Mouse (Mus musculus) liver, adult 2 months (tissue): ENCODE results near the gene Slc39a11.

Experiments used
- CTCF ChIP-seq: fragments of 200-500 bp; IDR thresholded peaks from 2 replicates; pipeline ENCODE4 v1.5.1; 2011; ENCODE audit warnings: low read depth, low read length, control low read depth
- POLR2A ChIP-seq: fragments of 200-500 bp; IDR thresholded peaks from 2 replicates; pipeline ENCODE4 v1.6.1; 2011; ENCODE audit warnings: low read length, control low read depth; ENCODE audit not compliant: insufficient read depth; ENCODE audit errors: extremely low read depth

DNA sequence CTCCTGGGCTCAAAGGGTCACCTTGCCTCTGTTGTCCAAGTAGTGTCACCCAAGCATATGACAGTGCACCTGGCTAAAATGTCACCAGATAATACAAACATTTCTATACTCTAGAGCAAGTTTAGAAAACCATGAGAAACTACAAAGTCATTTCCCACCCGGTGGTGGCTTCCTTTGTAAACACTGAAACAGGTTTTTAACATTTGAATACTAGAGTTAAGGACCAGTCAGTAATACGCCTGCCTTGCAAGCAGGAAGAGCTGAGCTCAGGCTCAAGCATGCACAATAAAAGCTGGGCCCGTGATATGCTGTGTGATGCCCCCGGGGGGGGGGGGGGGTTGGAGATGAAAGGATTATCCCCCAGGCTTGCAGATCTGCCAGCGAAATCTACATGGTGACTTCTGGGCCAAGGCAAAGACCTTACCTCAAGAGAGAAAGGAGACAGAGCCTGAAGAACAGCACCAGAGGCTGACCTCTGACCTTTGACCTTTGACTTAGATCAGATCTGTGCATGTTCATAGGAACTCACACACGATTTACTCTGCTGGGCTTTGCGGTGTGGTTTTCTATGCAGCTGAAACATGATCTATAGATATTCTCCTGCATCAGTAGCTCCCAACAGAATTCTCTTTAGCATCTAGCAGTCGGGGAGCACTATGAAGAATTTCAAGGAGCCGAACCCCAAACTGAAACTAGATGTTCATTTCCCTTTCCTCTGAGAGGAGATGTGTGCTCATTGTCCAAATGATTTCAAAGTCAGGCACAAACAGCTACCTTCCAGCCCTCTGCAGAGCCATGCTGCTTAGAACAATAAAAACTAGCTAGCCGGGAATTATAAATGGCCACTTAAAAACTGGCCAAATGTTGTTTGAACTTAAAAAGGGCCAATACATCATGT lies 267.0 kb downstream of the Slc39a11 start:
- TF ChIP-seq CTCF (no peak), POLR2A (no peak)
